Mouse (Mus musculus) brain, embryonic 14.5 days (tissue): ENCODE measurements at regions not wholly inside any gene's neighbourhood (a gene's known extent, or its start where the extent isn't known, plus 50 kb on each side); places are given as distances from the start of the nearest gene placed in this dataset.

Experiments
- CTCF ChIP-seq: fragments of 200-500 bp; IDR thresholded peaks from 2 replicates; pipeline ENCODE4 v1.5.1; 2012; ENCODE audit warnings: inconsistent platforms, mild to moderate bottlenecking, moderate library complexity, borderline replicate concordance; ENCODE audit not compliant: insufficient read depth, insufficient read length; ENCODE audit errors: extremely low read depth
- POLR2A ChIP-seq: fragments of 200-500 bp; IDR thresholded peaks from 2 replicates; pipeline ENCODE4 v1.6.1; 2012; ENCODE audit warnings: mild to moderate bottlenecking, inconsistent platforms, borderline replicate concordance; ENCODE audit not compliant: poor library complexity, insufficient read depth, insufficient read length, severe bottlenecking; ENCODE audit errors: extremely low read depth

DNA sequence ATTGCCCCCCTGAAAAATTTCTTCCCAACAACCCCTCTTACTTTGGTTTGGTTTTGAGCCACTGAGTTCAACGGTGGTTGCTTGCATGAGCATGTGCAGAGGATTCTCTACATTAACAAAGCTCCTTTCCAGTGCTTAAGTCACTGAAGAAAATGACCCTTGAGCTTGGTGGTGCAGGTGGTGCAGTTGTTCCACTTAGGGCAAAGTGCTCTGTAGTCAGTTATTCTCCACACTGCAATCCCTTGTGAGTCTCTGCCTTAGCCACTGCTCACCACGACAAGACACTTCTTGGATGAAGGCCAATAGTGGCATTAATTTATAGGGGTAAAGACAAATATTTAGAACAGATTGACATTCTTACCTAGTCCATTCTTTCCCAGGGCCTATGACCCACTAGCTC, 369.1 kb upstream of the Frg1 start:
- TF ChIP-seq CTCF (no peak), POLR2A (no peak)
